Mouse (Mus musculus) left cerebral cortex, postnatal 25 days (tissue): ENCODE data around the gene Phf6. TPM values are rescaled to one million over a fixed set of nuclear protein-coding genes. Genes with fewer than 3 reads are reported as not detected.
"Not testable (repeated sequence)": the region's sequence is repeated elsewhere in the genome, so short reads cannot be mapped to it uniquely, and the experiment has no call there.

Source experiments
- DNase-seq, 2 experiments: peaks; one replicate each; pipeline ENCODE4 v3.0.0; 2022; ENCODE audit warnings: low spot score in 2 of 2, mixed read lengths in 1 of 2
- intact Hi-C: fragments of 180-260 bp; cut with DNase I; formaldehyde crosslinking; loops from one replicate; pipeline ENCODE4 v1.15.1; 2025
- total RNA-seq, 2 experiments: library from RNA; stranded (reverse); gene quantifications; 2 replicates each; pipeline ENCODE4 v1.2.3; 2021

Gene Phf6
- total RNA-seq = 10 to 100 TPM; 17.2 to 17.4 TPM

GRCm38 (mm10) chrX:52911587-52912371, at the start of gene Phf6:
TSS of gene Phf6 (plus strand) at chrX:52912266.
- peak; percentile 86 to 93 for DNase-seq
- intact Hi-C loops = no loop called here

- intact Hi-C loops = no loop called here
- peak; percentile 2 to 35 for DNase-seq
Observed at GRCm38 (mm10) chrX:52864126-52864525, 47.9 kb upstream of the Phf6 start.

- peak in 1 of 2 experiments; percentile 0 for DNase-seq
Observed at GRCm38 (mm10) chrX:52898486-52898885, 13.6 kb upstream of the Phf6 start.

GRCm38 (mm10) chrX:52912372-52912728, 284 bp downstream of the Phf6 start:
- intact Hi-C loops = no loop called here
- DNase-seq = no peak

More at GRCm38 (mm10) chrX:52898486-52898885, 13.6 kb upstream of the Phf6 start:
- intact Hi-C loops = not testable (repeated sequence)

GRCm38 (mm10) chrX:52912826-52913701, 998 bp downstream of the Phf6 start:
- DNase-seq = peak in 1 of 2 experiments; percentile 8
- intact Hi-C loops = no loop called here

- no peak for DNase-seq
- intact Hi-C loops = no loop called here
Observed at GRCm38 (mm10) chrX:52913856-52914255, 1.8 kb downstream of the Phf6 start.

- intact Hi-C loops = no loop called here
- DNase-seq = no peak
Observed at GRCm38 (mm10) chrX:52914705-52915104, 2.6 kb downstream of the Phf6 start.

GRCm38 (mm10) chrX:52916516-52916915, 4.5 kb downstream of the Phf6 start:
- peak in 1 of 2 experiments; percentile 9 for DNase-seq
- intact Hi-C loops = no loop called here

- no peak for DNase-seq
- intact Hi-C loops = loop anchor here (5.0 kb wide), 1 partner anchor 59 kb away; no protein-coding TSS in a partner anchor
Observed at GRCm38 (mm10) chrX:52926726-52927125, 14.7 kb downstream of the Phf6 start.

- intact Hi-C loops = loop anchor here (5.0 kb wide), 1 partner anchor 62 kb away; no protein-coding TSS in a partner anchor
- DNase-seq = no peak
Observed at GRCm38 (mm10) chrX:52928883-52929282, 16.8 kb downstream of the Phf6 start.

GRCm38 (mm10) chrX:52929779-52930178, 17.7 kb downstream of the Phf6 start:
- intact Hi-C loops = loop anchor here (5.0 to 10.0 kb wide), 3 partner anchors 62 to 475 kb away; partner anchors contain the start of gene Ccdc160

GRCm38 (mm10) chrX:52930191-52930590, 18.1 kb downstream of the Phf6 start:
- intact Hi-C loops = loop anchor here (10.0 kb wide), 2 partner anchors 135 to 475 kb away; partner anchors contain the start of gene Ccdc160
- no peak for DNase-seq

More at GRCm38 (mm10) chrX:52929779-52930178, 17.7 kb downstream of the Phf6 start:
- no peak for DNase-seq

GRCm38 (mm10) chrX:52932161-52932560, 20.1 kb downstream of the Phf6 start:
- no peak for DNase-seq
- intact Hi-C loops = loop anchor here (10.0 kb wide), 2 partner anchors 137 to 477 kb away; partner anchors contain the start of gene Ccdc160

GRCm38 (mm10) chrX:52934496-52934895, 22.4 kb downstream of the Phf6 start:
- intact Hi-C loops = loop anchor here (10.0 kb wide), 2 partner anchors 140 to 480 kb away; partner anchors contain the start of gene Ccdc160
- DNase-seq = no peak

- DNase-seq = no peak
- intact Hi-C loops = no loop called here
Observed at GRCm38 (mm10) chrX:52945509-52945908, 33.4 kb downstream of the Phf6 start.

- peak in 1 of 2 experiments; percentile 11 for DNase-seq
- intact Hi-C loops = no loop called here
Observed at GRCm38 (mm10) chrX:52949713-52950112, 37.6 kb downstream of the Phf6 start.

GRCm38 (mm10) chrX:52956942-52957341, 44.9 kb downstream of the Phf6 start:
- intact Hi-C loops = no loop called here
- no peak for DNase-seq

- intact Hi-C loops = no loop called here
- DNase-seq = no peak
Observed at GRCm38 (mm10) chrX:52961559-52962110, 49.6 kb downstream of the Phf6 start.

- no peak for DNase-seq
- intact Hi-C loops = no loop called here
Observed at GRCm38 (mm10) chrX:52965149-52965548, 53.1 kb downstream of the Phf6 start.
